Mouse (Mus musculus): ENCODE measurements at regions not wholly inside any gene's neighbourhood (a gene's known extent, or its start where the extent isn't known, plus 50 kb on each side); places are given as distances from the start of the nearest gene placed in this dataset.
"Not testable (repeated sequence)": the region's sequence is repeated elsewhere in the genome, so short reads cannot be mapped to it uniquely, and the experiment has no call there.

DNA sequence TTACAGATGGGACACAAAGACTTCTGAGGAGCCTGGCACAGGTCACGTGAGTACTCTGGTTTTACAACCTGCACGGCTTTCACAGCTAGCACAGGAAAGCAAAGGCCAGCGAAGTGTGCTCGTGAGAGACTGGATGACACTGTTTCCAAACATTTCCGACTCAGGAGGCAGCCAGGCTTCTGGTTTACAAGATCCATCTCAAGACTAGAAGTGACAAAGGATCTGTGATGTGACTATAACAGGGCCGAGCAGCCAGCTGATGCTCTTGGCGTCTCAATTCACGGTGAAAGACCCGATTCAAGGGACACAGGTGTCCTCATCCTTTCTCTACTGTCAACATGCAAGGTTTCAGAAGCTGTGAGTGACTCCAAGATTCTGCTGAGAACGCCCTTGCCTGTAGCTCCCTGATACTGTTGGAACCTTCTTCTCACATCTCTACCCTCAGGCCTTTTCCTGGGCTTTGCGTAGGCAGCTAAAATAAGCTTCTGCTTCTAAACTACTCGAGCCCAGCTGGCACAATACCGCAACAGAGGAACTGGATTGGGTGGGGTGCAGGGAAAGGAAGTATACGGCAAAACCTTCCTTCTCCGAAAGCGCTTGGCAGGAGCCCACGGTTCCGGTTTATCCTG lies 300.3 kb downstream of the Abcc12 start:
- DNase-seq (ENCODE audit: low spot score in 2 of 2) = peak in 1 of 2 experiments; percentile 76

DNA sequence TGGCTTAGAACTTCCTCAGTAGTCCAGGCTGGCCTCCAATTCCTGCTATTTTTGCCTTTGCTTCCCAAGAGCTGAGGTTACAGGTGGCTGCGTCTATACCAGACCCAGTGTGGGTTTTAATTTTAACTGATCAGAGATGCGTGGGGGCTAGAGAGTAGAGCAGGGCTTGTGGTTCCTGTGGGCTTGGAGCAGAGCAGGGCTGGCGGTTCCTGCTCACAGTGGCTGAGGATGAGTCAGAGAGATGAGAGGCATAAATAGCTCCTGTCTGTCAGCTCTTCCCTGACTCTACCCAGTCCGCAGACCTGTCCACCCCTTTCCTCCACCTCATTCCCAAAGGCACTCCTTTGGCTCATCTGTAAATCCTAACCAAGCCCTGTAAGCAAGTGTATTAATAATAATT lies 304.8 kb downstream of the Abcc12 start:
- peak; percentile 48 to 50 for DNase-seq (ENCODE audit: low spot score in 2 of 2)

DNA sequence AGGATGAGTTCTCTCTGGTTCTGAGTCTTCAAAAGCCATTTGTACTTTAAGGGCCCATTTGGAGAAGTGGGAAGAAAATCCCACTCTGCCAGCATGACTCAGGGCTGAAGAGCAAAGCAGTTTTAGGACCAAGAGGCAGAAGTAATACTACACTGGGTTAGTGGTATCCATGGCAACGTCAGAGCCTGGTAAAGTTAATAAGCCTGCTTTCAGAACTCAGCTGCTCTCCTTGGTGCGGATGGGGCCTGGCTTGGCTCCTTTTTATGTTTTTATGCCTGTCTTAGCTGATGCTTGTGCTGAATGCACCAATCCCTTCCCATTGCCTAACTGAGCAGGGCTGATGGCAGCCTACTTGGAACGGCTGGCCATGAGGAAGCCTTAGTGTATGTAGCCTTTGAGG lies 306.7 kb downstream of the Abcc12 start:
- peak; percentile 66 to 68 for DNase-seq (ENCODE audit: low spot score in 2 of 2)

DNA sequence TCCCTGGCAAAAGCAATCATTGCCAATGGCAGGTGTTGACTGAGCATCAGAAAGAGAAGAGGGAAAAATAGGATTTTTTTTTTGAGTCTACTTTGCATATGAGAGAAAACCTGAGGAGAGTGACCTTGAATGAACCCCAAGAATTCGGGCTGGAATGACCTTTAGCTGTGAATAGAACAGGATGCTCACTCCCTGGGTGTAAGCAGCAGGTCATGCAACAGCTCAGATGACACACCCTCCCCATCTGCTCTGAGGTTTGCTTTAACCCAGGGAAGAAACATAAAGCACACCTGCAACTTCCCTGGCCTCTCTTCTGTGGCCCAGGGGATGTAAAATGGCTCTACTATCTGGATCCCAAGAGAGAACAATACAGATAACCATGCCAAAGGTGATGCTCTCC lies 307.9 kb downstream of the Abcc12 start:
- no peak for DNase-seq (ENCODE audit: low spot score in 2 of 2)

DNA sequence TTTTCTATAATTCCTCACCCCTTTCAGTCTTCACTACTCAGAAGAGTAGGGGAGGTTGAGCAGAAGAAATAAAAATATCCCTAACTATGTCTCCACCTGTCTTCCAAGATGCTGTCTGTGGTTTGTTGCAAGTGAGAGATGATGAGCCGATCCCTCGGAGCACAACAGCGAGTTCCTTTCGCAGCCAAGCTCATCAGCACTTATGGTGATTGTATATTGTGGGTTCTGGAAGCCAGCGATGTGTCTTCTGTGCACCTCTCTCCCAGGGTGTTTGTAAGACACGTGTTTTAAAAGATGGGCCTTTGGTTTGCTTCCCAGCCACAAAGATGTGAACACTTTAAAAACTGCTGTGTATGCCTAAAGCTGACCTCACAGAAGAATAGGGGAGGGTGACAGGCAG lies 309.0 kb downstream of the Abcc12 start:
- no peak for DNase-seq (ENCODE audit: low spot score in 2 of 2)

DNA sequence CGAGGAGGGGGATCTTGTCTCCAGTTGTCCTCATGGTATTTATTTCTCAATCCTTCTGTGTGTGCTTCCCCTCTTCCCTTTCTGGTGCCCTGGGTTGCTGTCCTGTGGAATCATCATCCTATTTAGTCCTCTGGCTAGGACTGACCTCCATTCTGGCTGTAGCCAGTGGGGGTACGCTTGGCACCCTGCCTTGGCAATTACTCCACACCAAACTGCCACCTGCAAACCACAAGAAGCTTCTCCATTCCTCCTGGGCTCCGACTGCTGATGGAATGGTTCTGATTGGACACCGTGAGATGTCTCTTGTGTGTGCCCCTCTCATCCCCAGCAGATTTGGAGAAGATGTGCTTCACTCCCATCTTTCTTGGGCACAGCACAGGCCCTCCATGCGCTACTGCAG lies 322.5 kb downstream of the Abcc12 start:
- DNase-seq (ENCODE audit: low spot score in 2 of 2) = peak in 1 of 2 experiments; percentile 0

DNA sequence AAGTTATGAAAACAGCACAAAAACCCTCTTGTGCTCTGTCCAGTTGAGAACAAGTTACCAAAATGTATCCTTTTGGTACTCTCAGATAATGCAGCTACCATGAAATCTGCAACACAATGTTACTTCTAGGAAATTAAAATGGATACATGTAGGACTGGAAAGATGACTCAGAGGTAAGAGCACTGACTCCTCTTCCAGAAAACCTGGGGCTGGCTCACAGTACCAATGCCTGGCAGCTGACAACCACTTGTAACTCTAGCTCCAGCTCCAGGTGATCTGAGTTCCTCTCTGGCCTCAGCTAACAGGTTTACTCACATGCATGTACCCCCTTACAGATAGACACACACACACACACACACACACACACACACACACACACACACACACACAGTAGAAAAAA lies 325.1 kb downstream of the Abcc12 start:
- no peak for DNase-seq (ENCODE audit: low spot score in 2 of 2)

DNA sequence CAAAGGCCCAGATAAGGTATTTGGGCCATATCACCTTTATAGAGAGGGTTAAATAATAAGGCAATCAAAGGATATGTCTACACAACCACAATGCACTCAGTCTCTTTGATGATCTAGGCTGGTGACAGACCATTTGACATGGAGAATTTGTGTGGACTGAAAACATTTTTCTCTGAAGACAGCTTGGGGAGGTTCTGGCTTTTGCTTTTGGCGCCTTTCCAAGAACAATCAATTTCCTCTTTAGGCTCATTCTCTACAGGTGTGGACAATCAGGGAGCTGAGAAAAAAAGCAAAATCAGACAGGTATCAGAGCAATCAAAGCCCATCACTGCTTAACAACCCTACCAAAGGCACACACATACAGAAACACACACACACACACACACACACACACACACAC lies 325.8 kb downstream of the Abcc12 start:
- DNase-seq (ENCODE audit: low spot score in 2 of 2) = no peak

DNA sequence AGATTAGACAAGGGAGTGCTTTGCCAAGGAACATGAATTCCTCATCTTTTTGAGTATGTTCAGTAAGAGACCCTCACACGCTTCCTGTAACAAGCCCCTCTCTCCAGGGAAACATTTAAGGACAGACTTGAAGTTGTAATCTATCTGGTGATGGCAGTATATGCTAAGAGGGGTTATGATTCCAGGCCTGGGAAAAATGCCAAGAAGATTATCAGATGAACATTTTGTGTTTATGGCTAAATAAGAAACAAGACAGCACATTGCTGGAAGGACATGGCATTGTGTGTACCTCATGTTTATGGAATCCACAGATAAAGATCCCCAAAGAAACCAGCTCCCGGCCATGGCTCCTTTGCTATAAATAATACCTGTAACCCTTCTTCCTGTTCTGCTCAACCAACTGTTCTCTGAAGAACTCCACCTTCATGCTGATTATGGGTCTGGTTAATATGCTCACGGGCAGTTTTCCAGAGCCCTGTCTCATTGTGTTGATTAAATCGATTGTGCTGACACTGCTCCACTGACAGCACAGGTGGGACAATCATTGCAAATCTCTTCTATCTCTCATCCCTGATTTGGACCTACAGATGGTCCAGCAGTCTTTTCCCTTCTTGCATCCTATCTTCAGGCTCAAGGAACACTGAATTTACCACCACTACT lies 327.7 kb downstream of the Abcc12 start:
- no peak for DNase-seq (ENCODE audit: low spot score in 2 of 2)

DNA sequence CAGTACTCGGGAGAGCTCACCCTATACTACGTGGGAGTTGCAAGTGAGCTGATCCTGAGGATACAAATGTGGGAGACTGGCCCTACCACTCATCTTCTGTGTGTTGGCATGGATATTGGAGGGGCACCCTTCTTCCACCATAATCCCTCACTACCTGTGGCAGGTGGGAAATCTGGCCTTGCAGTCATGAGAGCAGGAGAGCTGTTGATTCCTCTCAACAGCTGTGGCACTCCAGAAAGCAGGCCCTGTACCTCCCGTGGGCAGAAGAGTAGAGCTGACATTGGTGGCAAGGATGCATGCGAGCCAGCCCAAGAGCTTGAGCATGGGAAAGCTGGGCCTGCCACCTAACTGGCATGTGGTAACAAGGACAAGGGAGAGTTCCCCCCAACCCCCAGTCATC lies 345.8 kb downstream of the Abcc12 start:
- DNase-seq (ENCODE audit: low spot score in 2 of 2) = no peak

DNA sequence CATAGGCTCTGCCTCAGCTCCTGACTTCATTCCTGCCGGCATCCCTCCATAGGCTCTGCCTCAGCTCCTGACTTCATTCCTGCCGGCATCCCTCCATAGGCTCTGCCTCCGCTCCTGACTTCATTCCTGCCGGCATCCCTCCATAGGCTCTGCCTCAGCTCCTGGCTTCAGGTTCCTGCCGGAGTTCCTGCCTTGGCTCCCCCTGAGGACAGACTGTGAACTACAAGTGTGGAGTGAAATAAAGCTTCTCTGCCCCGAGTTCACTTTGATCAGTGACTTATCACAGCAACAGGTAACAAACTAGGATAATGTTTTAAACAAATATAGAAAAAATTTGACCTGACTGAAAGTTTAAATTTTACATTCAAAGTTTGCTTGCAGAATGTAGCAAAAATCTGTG lies 348.5 kb downstream of the Abcc12 start:
- DNase-seq (ENCODE audit: low spot score in 2 of 2) = not testable (repeated sequence)

DNA sequence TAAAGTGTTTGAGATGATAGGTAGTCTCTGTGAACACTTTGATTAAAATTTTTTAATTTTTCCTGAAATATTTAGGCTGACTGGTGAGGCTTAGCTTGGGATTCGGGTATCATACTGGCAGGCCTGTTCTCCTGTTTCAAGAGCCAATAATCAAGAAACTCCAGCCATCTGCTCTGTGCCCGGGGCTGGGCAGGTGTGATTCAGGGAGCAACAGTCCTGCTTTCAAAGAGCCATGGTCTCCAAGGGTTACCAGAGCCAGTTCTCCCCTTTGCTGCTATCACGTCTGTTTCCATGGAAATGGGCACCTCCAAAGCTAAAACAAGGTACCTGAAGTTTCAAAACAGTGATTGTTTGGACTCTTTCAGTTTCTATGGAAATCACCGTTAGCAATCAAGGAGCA lies 355.6 kb downstream of the Abcc12 start:
- DNase-seq (ENCODE audit: low spot score in 2 of 2) = no peak

DNA sequence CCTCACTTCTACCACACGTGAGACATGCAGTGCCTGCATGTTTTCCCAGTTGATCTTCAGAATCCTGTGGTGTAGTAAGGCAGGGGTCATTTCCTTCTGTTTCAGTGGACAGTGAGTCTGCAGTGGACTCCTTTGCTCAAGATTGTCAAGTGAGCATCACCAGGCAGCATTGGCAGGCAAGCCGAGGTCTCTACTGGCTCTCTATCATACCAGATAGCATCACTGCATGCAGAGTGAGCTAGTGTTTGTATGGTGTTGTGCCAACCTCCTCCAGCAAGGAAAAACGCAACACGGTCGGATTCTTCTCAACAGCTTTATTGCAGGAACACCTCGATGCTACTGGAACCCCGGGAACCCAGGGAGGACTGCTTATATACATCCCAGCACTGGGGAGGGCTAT lies 357.8 kb downstream of the Abcc12 start:
- DNase-seq (ENCODE audit: low spot score in 2 of 2) = no peak

DNA sequence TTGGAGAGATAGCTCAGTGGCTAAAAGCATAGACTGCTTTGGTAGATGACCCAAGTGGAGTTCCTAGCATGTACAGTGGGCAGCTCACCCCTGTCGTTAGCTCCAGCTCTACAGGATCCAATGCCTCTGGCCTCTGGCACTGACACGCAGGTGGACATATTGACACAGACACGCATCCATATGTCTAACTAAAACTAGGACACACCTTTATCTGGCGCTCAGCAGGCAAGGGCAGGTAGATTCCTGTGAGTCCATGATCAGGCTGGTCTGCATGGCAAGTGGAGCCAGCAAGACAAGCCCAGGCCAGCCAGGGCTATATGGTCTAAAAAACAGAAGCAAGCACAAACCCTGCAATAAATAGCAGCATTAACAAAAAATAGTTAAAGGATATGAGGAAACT lies 358.3 kb downstream of the Abcc12 start:
- DNase-seq (ENCODE audit: low spot score in 2 of 2) = no peak

DNA sequence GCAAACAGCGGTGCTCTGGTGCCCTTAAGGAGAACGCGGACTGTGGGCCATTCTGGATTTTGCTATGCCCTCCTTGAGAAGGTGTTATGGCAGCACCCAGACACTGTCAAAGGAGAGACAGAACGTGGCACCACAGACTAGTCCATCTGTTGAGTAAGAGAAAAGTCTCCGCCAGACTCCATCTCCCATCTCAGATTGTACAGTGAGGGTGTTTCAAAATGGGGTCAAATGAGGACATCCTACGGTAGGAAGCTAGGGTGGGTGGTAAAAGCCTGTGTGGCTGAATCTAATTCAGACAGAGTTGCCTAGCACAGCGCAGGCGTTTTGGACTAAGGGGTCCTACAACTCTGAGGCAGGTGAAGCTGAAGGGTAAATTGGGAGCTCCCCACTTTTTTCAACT lies 366.1 kb downstream of the Abcc12 start:
- DNase-seq (ENCODE audit: low spot score in 2 of 2) = no peak

DNA sequence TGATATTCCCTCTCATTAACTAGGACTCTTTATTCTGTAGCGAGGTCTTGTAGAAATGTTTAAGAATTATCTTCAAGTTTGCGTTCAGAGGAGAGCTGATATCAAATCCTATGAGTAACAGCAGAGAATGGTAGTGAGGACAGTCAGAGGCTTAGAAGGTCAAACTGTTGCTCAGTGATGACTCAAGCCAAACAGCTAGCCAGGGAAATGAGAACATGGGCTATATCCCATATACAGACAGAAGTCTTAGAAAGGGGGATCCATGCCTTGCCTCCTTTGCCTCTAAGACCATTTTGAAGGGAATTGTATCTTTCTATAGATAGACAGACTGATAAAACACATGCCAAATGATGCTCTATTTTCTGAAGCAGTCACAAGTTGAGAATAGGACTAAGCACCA lies 368.0 kb downstream of the Abcc12 start:
- no peak for DNase-seq (ENCODE audit: low spot score in 2 of 2)

DNA sequence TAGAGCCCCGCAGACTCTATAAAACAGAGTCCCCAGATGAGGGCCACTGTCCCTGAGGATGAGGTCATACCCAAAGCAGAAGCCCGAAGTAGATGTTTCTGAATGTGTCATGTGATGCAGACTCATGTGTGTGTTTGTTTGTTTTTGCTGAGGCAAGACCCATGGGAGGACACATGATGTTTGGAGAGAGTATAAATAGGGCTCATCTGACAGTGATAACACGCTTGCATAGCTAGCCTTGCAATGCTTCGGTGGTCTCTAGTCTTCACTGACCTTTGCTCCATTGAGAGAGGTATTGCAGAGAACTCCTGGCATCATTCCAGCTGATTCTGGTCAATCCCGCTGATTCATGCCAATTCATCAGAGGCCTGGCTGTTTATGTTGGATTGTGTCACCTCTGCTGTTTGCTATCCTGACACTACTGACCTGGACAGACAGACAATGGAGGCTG lies 368.1 kb downstream of the Phkb start:
- no peak for DNase-seq (ENCODE audit: low spot score in 2 of 2)

DNA sequence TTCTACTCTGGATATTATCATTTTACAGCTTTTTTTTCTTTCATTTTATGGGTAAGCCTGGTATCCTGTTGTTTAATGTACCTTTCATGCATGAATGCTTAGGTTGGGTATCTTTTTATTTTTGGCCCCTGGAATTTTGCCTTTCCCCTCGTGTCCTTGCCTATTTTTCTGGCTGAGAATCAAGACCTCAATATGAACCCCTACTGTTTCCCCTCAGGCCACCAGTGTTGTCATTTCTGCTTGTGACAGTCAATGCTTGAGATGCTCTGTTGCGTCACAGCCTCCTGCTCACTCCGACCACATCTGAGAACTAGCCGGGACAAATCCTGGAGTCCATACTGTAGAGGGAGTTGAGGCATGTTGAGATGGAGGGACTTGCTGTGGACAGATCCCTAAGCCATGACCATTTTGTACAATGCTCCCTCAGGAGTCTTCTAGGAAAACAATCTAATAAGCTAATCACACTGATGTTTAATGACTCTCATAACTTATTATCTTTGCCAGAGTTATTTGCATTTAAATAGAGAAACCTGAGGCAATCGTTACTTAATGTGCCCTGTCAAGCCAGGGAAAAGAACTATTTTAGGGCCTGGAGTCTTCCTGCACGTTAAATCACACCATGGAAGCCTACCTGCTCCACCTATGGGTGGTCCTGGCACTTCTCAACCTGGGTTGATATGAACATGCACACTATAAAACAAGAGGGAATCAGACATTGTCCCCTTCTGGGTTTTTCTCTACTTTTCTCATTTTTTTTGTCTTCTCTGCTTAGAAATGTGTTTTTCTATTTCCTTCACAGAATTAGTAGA lies 363.9 kb downstream of the Phkb start:
- DNase-seq (ENCODE audit: low spot score in 2 of 2) = no peak

DNA sequence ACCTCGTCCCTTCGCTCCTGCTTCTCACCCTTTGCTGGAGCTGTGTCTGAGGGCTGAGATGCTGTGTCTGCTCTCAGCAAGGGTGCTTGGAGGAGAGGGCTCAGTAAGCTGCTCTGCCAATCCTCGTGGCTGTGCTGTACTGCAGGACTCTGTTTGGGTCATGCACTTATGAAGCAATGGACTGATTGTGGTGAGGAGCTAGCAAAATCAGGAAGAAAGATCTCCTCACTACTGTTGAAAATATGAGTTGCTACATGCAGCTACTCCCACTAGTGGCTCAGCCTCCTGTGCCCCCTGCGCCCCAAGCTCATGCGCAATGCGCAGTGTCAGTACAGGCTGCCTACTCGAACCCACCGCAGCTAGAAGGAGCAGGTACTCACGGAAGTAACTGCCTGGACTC lies 362.3 kb downstream of the Phkb start:
- DNase-seq (ENCODE audit: low spot score in 2 of 2) = no peak

DNA sequence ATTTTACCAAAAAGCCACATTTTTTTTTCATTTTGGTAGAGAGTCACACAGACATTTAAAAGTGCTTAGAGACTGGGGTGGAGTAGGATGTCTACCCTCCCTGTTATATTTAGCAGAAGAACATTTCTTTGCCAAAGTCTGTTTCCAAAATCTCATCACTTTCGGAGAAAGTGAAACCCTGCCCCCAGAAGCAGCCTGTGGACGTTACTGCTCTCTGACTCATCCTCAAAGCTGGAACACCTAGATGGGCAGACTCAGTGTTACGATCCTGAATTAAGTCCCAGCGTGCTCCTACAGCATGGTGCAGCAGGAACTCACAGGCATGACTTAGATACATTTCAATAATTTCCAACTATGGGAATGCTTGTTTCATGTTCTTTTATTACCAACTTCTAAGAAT lies 361.1 kb downstream of the Phkb start:
- peak; percentile 62 to 63 for DNase-seq (ENCODE audit: low spot score in 2 of 2)

DNA sequence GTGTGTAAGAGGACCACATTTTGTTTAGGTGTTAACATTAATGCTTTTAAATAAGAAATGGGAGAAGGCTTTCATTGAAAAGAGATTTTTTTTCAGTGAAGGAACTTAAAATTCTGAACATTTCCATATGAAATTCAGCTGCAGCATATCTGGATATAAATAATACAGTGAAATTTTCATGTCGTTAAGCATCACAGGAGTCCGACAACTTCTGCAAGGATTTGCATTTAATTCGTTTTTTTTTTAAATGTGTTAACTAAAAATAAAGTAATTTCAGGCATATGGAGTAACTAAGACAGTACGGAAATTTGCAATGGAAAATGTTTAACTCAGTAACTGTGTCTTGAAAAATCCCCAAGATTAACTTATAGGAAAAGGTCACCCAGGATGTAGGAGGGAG lies 351.5 kb downstream of the Phkb start:
- DNase-seq (ENCODE audit: low spot score in 2 of 2) = no peak

DNA sequence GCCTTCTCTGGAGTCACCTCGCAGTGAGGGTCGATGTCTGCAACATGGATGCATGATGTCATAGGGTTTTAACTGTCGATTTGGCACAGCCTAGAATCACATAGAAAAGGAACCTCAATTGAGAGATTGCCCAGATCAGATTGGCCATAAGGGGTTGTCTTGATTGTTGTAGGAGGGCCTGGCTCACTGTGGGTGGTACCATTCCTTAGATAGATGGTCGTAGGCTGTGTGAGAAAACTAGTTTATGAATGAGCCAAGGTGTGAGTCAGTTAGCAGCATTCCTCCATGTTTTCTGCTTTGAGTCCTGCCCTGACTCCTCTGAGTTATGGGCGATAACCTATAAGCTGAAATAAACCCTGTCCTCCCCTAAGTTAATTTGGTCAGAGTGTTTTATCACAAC lies 343.9 kb downstream of the Phkb start:
- DNase-seq (ENCODE audit: low spot score in 2 of 2) = peak in 1 of 2 experiments; percentile 38

DNA sequence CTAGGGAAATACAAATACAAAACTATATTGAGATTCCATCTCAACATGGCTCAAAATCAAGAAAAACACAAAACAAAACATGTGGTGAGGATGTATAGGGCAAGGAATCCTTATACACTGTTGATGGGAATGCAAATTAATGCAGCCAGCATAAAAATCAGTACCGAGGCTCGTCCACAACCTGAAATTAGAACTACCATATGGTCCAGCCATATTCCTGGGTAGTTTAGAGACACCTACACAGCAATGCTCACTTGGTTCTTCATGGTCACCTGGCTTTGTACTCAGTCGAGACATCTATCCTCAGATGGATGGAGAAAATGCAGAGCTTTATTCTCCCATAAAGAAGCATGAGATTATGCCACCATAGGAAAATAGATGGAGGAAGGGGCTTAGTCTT lies 340.0 kb downstream of the Phkb start:
- no peak for DNase-seq (ENCODE audit: low spot score in 2 of 2)
